12 mouse cellular contexts compared by ENCODE assay signal in genomic region chr4:82664436-82664835, GRCm38 (mm10). TPM values are rescaled to one million over a fixed set of nuclear protein-coding genes. Genes with fewer than 3 reads are reported as not detected.
"Had no signal": no experiment of that assay in that cellular context is flagged by ENCODE, and none has a peak within 500 bp of the region (broad histone marks: within the 10 kb centered on the region; RNA-seq: fewer than 3 reads in every experiment).

No protein-coding gene starts in this region.

- H3K9me3 ChIP-seq: limb, embryonic 10.5 days; liver, embryonic 15.5 days had no signal

- ATAC-seq: intestine, embryonic 16.5 days; lung, postnatal 0 days had no signal

- H3K36me3 ChIP-seq: limb, embryonic 10.5 days; liver, embryonic 15.5 days had no signal

- H3K27me3 ChIP-seq: liver, embryonic 15.5 days had no signal

- H3K4me3 ChIP-seq: limb, embryonic 10.5 days; liver, embryonic 15.5 days had no signal

- DNase-seq: kidney, adult 8-10 months; kidney, postnatal 25 days; lung, adult 2 months; lung, postnatal 36 days; thymus, postnatal 4 days had no signal

- H3K4me1 ChIP-seq: liver, embryonic 15.5 days had no signal

- H3K9ac ChIP-seq: liver, embryonic 15.5 days had no signal

- H3K4me2 ChIP-seq: liver, embryonic 11.5 days; liver, embryonic 15.5 days had no signal

- H3K27ac ChIP-seq: limb, embryonic 10.5 days; liver, embryonic 15.5 days; stomach, postnatal 0 days had no signal

RNA-seq across cellular contexts. Expression of gene Nfib, which starts 41.1 kb away (rescaled TPM):
- total RNA-seq: megakaryocyte progenitor cell, adult 5-6 weeks had no signal
